Mouse (Mus musculus) small intestine, adult 2 months (tissue): ENCODE data around the gene Ints3.

Experiments used
- CTCF ChIP-seq: fragments of 200-500 bp; IDR thresholded peaks from 2 replicates; pipeline ENCODE4 v1.5.1; 2012; ENCODE audit warnings: low read depth, mild to moderate bottlenecking, control low read depth, inconsistent platforms, low read length, moderate library complexity, mixed read lengths; ENCODE audit not compliant: insufficient replicate concordance, insufficient read length; ENCODE audit errors: extremely low read depth
- POLR2A ChIP-seq: fragments of 200-500 bp; IDR thresholded peaks from 2 replicates; pipeline ENCODE4 v1.6.1; 2012; ENCODE audit warnings: low read depth, mild to moderate bottlenecking, control low read depth, inconsistent platforms, low read length, moderate library complexity

GRCm38 (mm10) chr3:90467618-90468300, 34.3 kb upstream of the Ints3 start:
- TF ChIP-seq CTCF (no peak), POLR2A (no peak)
